Mouse (Mus musculus): ENCODE results near the gene Vcp.
"Not testable (repeated sequence)": the region's sequence is repeated elsewhere in the genome, so short reads cannot be mapped to it uniquely, and the experiment has no call there.

The Vcp gene

DNA sequence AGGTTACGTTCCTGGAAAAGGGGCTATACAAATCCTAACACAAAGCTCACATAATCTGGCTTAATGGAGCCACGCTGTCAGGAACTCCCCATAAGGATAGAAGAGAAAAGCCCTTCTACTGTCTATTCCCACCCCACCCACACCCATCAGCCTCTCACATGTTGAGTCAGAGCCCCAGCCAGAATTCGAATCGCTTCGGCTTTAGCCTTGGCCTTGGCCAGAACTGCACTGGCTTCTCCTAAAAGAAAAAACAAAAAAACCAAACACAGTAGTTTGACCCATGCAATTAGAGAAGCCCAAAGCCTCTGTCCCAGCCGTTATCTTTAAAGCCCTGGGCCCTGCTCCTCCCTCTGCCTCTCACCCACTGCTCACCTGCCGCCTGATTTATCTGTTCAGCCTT is 28.8 kb upstream of the Vcp start:
- DNase-seq = no peak

DNA sequence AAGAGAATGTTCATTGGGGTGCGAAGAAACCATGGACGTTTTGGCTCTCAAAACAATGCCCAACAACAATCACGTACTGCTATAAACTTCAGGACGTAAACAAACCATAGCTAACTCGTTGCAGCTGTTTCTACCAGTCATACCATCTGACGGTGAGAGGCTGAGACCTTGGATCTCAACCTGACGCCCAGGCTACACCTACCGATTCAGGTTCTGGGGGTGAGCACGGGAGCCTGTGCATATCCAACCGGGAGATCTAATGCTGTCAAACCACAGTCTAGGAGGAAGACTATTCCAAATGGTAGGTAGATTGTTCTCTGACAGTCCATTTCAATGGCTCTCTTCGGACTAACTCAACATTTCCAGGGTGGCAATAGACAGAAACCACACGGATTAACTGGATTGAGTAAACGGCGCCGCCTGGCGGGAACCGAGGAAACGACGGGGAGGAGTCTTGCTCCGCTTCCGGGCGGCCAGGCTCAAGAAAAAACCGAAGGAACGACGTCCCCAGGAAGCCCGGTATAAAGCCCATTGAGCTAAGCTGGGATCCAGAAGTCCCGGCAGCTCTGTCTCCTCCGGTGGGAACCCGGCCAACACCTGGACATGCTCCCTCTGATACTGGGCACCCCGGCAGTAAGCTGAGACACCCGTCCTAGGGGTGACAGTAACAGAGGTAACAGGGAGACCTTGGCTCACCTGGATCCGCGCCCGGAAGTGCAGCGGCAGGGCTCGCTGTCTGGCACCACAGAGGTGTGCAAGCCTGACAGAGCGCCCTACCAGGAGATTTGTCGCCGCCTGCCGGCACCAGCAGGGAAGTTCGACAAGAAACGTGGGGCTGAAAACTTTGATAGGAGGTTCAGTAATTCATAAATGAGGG is 25.0 kb upstream of the Vcp start, which contains the start of gene Pigo:
Gene Pigo, minus strand, starts transcription at position 736 of the 877 bp plus-strand sequence.
- DNase-seq = peak; percentile 91 to 92

- DNase-seq = no peak
Measured at GRCm38 (mm10) chr4:43024673-43025072, 24.4 kb upstream of the Vcp start.

DNA sequence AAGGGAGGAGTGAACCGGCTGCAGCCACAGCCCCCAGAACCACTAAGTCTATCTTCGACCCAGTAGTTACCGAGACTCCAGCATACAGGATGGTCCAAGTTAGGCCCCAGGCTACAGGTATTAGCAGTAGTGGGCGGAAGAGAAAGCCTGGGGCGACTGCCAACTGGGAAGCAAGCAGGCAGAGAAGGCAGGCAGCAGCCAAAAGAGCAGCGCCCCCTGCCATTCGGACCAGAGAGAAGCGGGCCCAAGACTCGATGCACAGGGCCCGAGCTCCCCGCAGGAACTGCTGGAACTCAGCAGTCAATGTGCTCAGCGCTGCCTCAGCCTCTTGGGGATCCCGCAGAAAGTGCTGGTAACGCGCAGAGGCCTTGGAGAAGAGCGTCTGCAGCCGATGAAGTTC is 21.0 kb upstream of the Vcp start:
- no peak for DNase-seq

DNA sequence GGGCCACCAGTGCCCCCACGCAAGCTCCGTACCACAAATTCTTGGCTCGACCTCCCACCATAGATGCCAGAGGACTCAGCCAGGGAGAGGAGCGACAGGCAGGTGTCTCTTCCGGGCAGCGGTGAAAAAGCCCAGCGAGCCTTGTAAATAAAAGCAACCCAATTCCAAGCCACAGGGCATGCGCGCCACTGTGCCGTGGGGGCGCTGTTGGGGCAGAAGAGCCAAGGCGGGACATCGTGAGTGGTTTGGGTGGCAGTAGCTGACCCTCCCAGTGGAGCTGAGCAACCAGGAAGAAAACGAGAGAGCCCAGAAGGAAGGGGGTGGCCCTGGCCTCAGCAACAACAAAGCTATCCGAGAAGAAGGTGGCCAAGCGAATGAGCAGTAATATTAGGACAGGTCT is 20.6 kb upstream of the Vcp start:
- DNase-seq = no peak

GRCm38 (mm10) chr4:43019641-43020465 is 19.5 kb upstream of the Vcp start:
- DNase-seq = no peak

GRCm38 (mm10) chr4:43019176-43019575 is 18.9 kb upstream of the Vcp start:
- no peak for DNase-seq

- no peak for DNase-seq
Measured at GRCm38 (mm10) chr4:43018156-43018555, 17.8 kb upstream of the Vcp start.

DNA sequence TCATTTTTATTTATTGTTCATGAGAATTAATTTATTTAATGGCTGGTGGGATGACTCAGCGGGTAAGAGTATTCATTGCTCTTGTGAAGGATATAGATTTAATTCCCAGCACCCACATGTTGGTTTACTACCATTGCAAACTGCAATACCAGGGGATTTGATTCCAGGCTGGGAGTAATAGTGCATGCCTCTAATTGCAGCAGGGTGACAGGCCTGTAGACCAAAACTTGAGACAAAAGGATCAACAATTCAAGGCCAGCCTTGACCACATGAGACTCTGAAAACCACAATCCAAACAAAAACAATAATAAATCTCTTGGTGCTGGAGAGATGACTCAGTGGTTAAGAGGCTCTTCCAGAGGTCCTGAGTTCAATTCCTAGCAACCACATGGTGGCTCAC is 11.8 kb upstream of the Vcp start:
- DNase-seq = no peak

- DNase-seq = peak; percentile 85 to 87
Measured at GRCm38 (mm10) chr4:43010161-43011038, 10.1 kb upstream of the Vcp start, which contains the start of gene Fancg. Fancg (minus strand) TSS chr4:43010506.

DNA sequence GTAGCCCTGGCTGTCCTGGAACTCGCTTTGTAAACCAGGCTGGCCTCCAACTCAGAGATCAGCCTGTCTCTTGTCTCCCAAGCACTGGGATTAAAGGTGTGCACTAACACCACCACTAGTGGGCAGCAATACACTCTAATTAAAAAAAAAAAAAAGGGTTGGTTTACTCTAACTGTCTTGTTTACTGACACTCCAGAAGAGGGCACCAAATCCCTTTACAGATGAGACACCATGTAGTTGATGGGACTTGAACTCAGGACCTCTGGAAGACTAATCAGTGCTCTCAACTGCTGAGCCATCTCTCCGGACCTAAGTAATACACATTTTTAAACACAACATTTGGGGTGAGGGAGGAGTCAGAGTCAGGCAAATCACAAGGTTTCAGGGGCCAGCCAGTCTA is 5.5 kb upstream of the Vcp start:
- DNase-seq = peak in 1 of 2 experiments; percentile 23

GRCm38 (mm10) chr4:43004951-43005350 is 4.6 kb upstream of the Vcp start:
- no peak for DNase-seq

DNA sequence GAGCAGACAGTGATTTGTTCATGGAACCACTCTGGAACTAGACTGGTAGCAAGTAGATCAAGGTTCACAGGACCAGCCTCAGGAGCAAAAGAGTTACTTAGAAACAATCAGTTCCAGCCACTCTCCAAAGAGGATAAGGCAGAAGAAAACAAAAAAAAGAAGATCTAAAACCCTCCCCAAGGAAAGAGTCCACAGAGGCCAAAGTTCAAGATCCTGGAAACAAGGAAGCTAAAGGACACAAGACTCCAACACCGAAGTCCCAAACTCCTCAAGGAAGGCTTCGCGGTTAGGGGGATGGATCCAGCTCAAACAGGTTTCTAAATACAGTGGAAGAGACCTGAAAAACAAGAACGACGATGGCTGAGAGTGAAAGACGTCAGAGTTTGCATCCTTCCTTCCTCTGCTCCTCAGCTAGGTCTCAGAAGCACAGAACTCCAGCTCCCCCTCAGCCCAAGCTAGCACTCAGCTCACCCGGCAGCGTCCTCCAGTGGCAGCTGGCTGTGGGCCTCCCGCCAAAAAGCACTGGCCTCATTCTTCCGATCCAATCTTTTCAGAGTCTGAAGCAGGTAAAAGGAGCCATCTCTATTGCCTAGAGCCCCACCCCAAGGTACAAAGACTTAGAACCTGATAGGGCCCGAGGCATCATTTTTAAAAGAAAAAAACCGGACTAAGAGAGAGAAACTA is 2.6 kb upstream of the Vcp start:
- DNase-seq = no peak

DNA sequence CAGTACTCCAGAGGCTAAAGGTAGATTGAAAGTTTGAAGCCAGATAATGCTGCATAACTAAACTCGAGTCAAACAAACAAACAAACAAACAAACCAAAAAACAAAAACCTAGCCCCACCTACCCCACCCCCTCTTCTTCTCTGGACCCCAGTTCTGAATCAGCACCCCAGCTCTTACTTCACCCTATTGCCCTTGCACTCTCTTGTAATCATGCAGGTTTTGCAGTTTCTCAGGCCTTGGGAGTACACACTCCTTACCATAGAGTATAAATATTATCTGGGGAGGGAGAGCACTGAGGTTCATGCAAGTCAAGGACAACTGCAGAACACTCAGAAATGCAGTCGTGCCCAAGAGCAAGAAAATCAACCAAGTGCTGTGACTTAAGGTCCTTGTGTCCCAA is 965 bp upstream of the Vcp start:
- DNase-seq = no peak

DNA sequence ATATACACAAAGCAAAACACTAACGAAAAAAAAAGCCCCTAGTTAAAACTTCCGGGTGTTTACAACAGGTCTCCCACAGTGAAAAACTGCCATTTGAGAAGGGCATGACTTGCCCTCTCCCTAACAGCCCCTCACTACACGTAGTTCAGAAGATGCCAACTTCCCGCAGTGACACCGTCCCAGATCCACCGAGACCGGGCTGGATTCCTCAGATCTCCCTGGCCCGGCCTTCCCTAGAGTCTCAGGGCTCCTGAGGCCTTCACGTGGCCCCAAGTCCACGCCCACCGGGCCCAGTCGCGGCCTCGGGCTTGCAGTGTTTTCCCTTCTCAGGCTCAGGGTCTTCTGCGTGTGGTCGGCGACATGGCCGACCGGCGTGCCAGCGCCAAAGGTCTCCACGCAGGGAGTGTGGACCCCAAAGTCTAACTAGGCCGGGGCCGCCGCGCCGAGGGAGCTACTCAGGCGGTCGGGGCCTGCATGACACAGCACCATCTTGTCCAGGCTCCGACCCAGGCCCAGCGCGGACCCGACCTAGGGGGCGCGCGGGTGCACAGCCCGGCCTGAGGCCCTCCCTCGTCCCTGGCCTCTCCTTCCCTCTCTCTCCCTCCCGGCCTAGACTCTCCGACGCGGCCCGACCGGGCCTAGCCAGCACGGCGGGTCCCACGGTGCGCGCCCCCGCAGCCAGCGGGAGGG is 711 bp downstream of the Vcp start:
- peak; percentile 72 to 77 for DNase-seq

DNA sequence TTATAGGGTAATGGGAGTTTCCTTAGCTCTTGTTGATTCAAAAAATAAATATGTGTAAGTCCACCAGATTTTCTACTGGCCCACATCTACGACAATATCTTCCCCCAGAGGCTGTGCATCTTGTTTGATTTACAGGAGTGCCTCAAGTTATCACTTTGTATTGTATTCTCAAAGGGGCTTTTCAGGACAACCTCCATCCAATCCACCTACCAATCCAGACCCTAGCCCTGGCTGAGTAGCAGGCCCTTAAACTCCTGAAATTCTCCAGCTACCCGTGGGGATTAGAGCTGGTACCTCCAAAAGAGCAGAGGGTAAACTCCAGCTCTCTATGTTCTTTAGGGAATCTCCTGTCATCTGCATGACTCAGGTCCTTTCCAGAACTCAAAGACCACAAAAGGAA is 2.3 kb downstream of the Vcp start:
- no peak for DNase-seq

GRCm38 (mm10) chr4:42988296-42988695 is 12.0 kb downstream of the Vcp start:
- DNase-seq = no peak

- not testable (repeated sequence) for DNase-seq
Measured at GRCm38 (mm10) chr4:42980467-42980866, 19.8 kb downstream of the Vcp start.

DNA sequence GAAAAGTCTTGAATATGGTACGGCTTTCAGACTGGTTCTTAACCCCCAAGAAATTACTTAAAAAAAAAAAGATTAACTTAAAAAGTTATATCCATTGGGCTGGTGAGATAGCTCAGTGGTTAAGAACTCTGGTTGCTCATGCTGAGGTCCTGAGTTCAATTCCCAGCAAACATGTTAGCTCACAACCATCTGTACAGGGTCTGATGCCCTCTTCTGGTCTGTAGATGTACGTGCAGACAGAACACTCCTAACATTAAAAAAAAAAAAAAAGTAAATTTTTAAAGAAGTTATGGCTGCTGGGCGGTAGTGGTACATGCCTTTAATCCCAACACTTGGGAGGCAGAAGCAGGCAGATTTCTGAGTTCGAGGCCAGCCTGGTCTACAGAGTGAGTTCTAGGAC is 22.2 kb downstream of the Vcp start:
- DNase-seq = no peak

- DNase-seq = no peak
Measured at GRCm38 (mm10) chr4:42973868-42974267, 26.4 kb downstream of the Vcp start.

- no peak for DNase-seq
Measured at GRCm38 (mm10) chr4:42972952-42973351, 27.4 kb downstream of the Vcp start.

- DNase-seq = no peak
Measured at GRCm38 (mm10) chr4:42969304-42969703, 31.0 kb downstream of the Vcp start, which contains the start of gene 1700022I11Rik. 1700022I11Rik (plus strand) TSS chr4:42969604.

All from thymus, postnatal 36 days (tissue).